Mouse (Mus musculus): ENCODE results near the gene Spdye4a. TPM values are rescaled to one million over a fixed set of nuclear protein-coding genes. Genes with fewer than 3 reads are reported as not detected.
"Not testable (repeated sequence)": the region's sequence is repeated elsewhere in the genome, so short reads cannot be mapped to it uniquely, and the experiment has no call there.

Gene Spdye4a
- total and polyA plus RNA-seq, 3 experiments, result not detected

DNA sequence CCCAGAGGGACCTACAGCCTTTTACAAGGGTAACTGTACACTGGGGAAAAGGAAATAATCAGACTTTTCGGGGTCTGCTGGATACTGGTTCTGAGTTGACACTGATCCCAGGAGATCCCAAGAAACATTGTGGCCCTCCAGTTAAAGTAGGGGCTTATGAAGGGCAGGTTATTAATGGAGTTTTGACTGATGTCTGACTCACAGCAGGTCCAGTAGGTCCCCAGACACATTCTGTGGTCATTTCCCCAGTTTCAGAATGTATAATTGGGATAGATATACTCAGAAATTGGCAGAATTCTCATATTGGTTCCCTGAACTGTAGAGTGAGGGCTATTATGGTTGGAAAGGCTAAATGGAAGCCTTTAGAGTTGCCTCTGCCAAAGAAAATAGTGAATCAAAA, 38.7 kb downstream of the Spdye4a start:
- dilution Hi-C loops (cut with MboI; ENCODE audit: extremely low pct_ligation_motif_present, extremely low pct_unique_long_range_greater_than_20kb, low sequenced_read_pairs), result not testable (repeated sequence)

DNA sequence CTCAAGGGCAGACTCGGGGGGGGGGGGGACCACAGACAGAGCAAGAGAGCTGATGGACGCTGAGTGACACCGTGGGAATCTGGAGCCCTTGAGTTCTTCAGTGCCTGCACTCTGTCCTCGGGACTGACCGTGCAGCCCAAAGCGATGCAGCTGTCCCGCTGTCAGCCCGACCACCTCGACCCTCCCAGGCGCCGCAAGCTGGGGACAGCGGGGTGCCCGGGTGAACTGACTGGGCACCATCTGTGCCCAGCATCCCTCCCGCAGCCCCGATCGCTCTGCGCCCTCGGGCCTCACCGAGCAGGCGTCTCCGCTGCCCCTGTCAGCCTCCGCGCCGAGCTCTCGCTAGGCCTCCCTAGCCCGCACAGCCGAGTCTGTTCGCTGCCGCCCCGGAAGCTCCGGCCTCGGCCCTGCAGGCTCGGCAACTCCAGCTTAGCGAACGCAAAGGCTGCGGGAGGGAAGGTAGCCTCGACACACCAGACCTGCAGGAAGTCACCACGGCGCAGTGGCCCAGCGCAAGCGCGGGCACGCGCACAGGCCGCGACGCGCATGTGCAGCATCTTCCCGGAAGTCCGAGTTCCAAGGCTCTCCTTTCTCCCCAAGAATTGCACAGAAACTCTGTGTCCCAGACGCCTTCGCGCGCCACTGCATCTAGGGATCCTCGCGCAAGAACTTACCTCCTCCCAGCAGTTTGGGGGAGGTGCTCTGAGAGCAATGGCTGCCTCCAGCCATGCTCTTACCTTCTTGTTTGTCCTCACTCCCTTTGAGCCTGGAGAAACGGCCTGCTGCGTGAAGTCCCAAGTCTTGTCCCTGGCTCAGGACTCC, 46.2 kb downstream of the Spdye4a start, which contains the start of the genes Rbak and Spdye4b:
Rbak (minus strand) TSS at position 521 of the 822 bp plus-strand sequence.
Spdye4b (plus strand) TSS at position 763 of the 822 bp plus-strand sequence.
- in situ Hi-C loops (cut with MboI; ENCODE audit: low pct_ligation_motif_present, low pct_unique_long_range_greater_than_20kb, low sequenced_read_pairs), result loop anchor here (5.0 kb wide), 1 partner anchor 57 kb away; the partner anchor contains the start of gene Zfp12
- H3K9me3 ChIP-seq (replicated peaks; ENCODE audit: low read length), result peaks cover 11% of the 10 kb centered on the region
- H3K27ac ChIP-seq (ENCODE audit: insufficient read depth, low read depth), result peak within 1 kb of the TSS; percentile 32
- TF ChIP-seq NELFE (IDR thresholded peaks at IDR 0.05; ENCODE audit: low read depth, low read length) (peak; percentile 89), RAD21 (IDR thresholded peaks at IDR 0.05; ENCODE audit: low read depth, low read length) (no peak), POLR2A (IDR thresholded peaks at IDR 0.05; ENCODE audit: low read depth, low read length) (peak; percentile 83), ELF1 (IDR thresholded peaks at IDR 0.05; ENCODE audit: low read depth, low read length) (peak; percentile 99), EP300 (IDR thresholded peaks at IDR 0.05; ENCODE audit: low read length) (no peak), ZKSCAN1 (IDR thresholded peaks at IDR 0.05; ENCODE audit: borderline replicate concordance, low read depth, low read length) (no peak), JUN (IDR thresholded peaks at IDR 0.05; ENCODE audit: insufficient read depth, low read depth, low read length) (no peak), USF1 (IDR thresholded peaks at IDR 0.05; ENCODE audit: low read depth, low read length) (no peak), BHLHE40 (IDR thresholded peaks at IDR 0.05; ENCODE audit: low read depth, low read length) (peak; percentile 63), RCOR1 (conservative IDR thresholded peaks at IDR 0.05; ENCODE audit: low read depth, low read length) (no peak), PAX5 (IDR thresholded peaks at IDR 0.05; ENCODE audit: low read length) (no peak), CHD2 (IDR thresholded peaks at IDR 0.05; ENCODE audit: low read length) (0 out of 2 replicates have a peak, but pooled peaks have one; percentile 59), E2F4 (IDR thresholded peaks at IDR 0.05; ENCODE audit: insufficient replicate concordance, low read depth, low read length) (no peak; the same call in 1 of the 2 replicates), JUND (conservative IDR thresholded peaks at IDR 0.05; ENCODE audit: low read depth, low read length) (no peak), KAT2A (IDR thresholded peaks at IDR 0.05; ENCODE audit: insufficient replicate concordance, low read length) (peak; percentile 75; the same call in 1 of the 2 replicates), MEF2A (IDR thresholded peaks at IDR 0.05; ENCODE audit: borderline replicate concordance, low read depth, low read length) (peak; percentile 57; the same call in 1 of the 2 replicates), HCFC1 (IDR thresholded peaks at IDR 0.05; ENCODE audit: low read depth, low read length) (peak; percentile 95), SMC3 (IDR thresholded peaks at IDR 0.05; ENCODE audit: low read depth, low read length) (no peak), TBP (conservative IDR thresholded peaks at IDR 0.05; ENCODE audit: low read depth, low read length) (0 out of 2 replicates have a peak, but pooled peaks have one; percentile 56), TCF12 (IDR thresholded peaks at IDR 0.05; ENCODE audit: low read depth, low read length) (peak; percentile 81), MYC (IDR thresholded peaks at IDR 0.05; ENCODE audit: low read depth, low read length) (peak; percentile 67; the same call in 1 of the 2 replicates), ZMIZ1 (IDR thresholded peaks at IDR 0.05; ENCODE audit: low read depth, low read length) (peak; percentile 30; the same call in 1 of the 2 replicates), MAFK (IDR thresholded peaks at IDR 0.05; ENCODE audit: insufficient replicate concordance, low read length) (no peak), UBTF (IDR thresholded peaks at IDR 0.05; ENCODE audit: low read depth, low read length) (no peak), SIN3A (IDR thresholded peaks at IDR 0.05; ENCODE audit: low read length) (peak; percentile 87), ETS1 (conservative IDR thresholded peaks at IDR 0.05; ENCODE audit: low read depth, low read length) (no peak), ZC3H11A (IDR thresholded peaks at IDR 0.05; ENCODE audit: low read depth, low read length) (no peak), NRF1 (IDR thresholded peaks at IDR 0.05; ENCODE audit: low read depth, low read length) (peak; percentile 98), CHD1 (IDR thresholded peaks at IDR 0.05; ENCODE audit: low read depth, low read length) (no peak), ZNF384 (IDR thresholded peaks at IDR 0.05; ENCODE audit: low read depth, low read length) (no peak), MAX (IDR thresholded peaks at IDR 0.05; ENCODE audit: low read length) (peak; percentile 83)

More for the DNA sequence above, 38.7 kb downstream of the Spdye4a start:
- in situ Hi-C loops (cut with MboI; ENCODE audit: low pct_ligation_motif_present, low pct_unique_long_range_greater_than_20kb, low sequenced_read_pairs); H3K27ac ChIP-seq (ENCODE audit: insufficient read depth, low read depth); H3K4me2 ChIP-seq (ENCODE audit: insufficient read depth, low read depth, poor library complexity, severe bottlenecking); H3K36me3 ChIP-seq (replicated peaks in 1 of 2; ENCODE audit: control insufficient read depth in 1 of 2, insufficient read depth in 1 of 2, low read length in 1 of 2); H3K4me3 ChIP-seq (replicated peaks in 1 of 3; ENCODE audit: low read depth in 2 of 3, low read length in 2 of 3, poor library complexity in 1 of 3); H3K79me2 ChIP-seq (replicated peaks; ENCODE audit: control insufficient read depth, extremely low read depth, insufficient read depth, poor library complexity, severe bottlenecking); H3K9me3 ChIP-seq (replicated peaks; ENCODE audit: low read length); DNase-seq (ENCODE audit: extremely low read depth); H3K9ac ChIP-seq (ENCODE audit: insufficient read depth, low read depth); H3K4me1 ChIP-seq (ENCODE audit: control insufficient read depth in 1 of 2, insufficient read depth in 2 of 2): not testable (repeated sequence)
- peaks cover 21% of the 10 kb centered on the region for H3K27me3 ChIP-seq (replicated peaks)

More for the DNA sequence above, 46.2 kb downstream of the Spdye4a start, which contains the start of the genes Rbak and Spdye4b:
- H3K4me2 ChIP-seq (ENCODE audit: insufficient read depth, low read depth, poor library complexity, severe bottlenecking), result peak within 1 kb of the TSS; percentile 90
- H3K36me3 ChIP-seq (replicated peaks in 1 of 2; ENCODE audit: control insufficient read depth in 1 of 2, insufficient read depth in 1 of 2, low read length in 1 of 2), result peaks cover 23 to 34% of the 10 kb centered on the region in 2 experiments
- dilution Hi-C loops (cut with MboI; ENCODE audit: extremely low pct_ligation_motif_present, extremely low pct_unique_long_range_greater_than_20kb, low sequenced_read_pairs), result no loop called here
- no peaks in the 10 kb centered on the region; the same call in 1 of the 2 replicates for H3K79me2 ChIP-seq (replicated peaks; ENCODE audit: control insufficient read depth, extremely low read depth, insufficient read depth, poor library complexity, severe bottlenecking)
- H3K27me3 ChIP-seq (replicated peaks), result peaks cover 11% of the 10 kb centered on the region
- H3K4me1 ChIP-seq (ENCODE audit: control insufficient read depth in 1 of 2, insufficient read depth in 2 of 2), result peaks cover 0 to 12% of the 10 kb centered on the region in 2 experiments; a peak in 2 of 4 replicates
- peak; percentile 95 for DNase-seq (ENCODE audit: extremely low read depth)
- peak within 1 kb of the TSS; percentile 71 to 89 (median 85) for H3K4me3 ChIP-seq (replicated peaks in 1 of 3; ENCODE audit: low read depth in 2 of 3, low read length in 2 of 3, poor library complexity in 1 of 3)
- H3K9ac ChIP-seq (ENCODE audit: insufficient read depth, low read depth), result peak within 1 kb of the TSS; percentile 79

Data from CH12.LX (cell line).